Mouse (Mus musculus): ENCODE results near the gene Amhr2. TPM values are rescaled to one million over a fixed set of nuclear protein-coding genes. Genes with fewer than 3 reads are reported as not detected.

Amhr2 gene
- polyA plus RNA-seq, 1 experiment from 2014 or later, result 5.7 TPM

DNA sequence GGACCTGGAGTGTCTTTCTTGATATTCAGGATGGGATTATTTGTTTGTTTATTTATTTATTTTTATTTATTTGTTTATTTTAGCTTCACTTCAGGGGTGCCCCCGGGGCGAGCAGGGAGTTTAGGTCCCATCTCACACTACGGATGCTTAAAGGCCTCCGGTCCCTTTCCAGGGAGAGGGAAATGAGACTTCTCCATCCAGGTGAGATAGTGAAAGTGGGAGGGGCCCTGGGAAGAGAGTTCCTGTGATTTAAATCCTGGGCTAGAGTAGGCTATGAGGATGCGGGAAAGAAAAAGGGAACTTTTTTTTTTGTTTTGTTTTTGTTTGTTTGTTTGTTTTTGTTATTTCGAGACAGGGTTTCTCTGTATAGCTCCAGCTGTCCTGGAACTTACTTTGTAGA, 14.2 kb downstream of the Amhr2 start:
- Histone ChIP-seq H3K36me3 (peaks cover 6% of the 10 kb centered on the region), H3K4me3 (peak overlapping the region; percentile 58), H3K27me3 (no peaks in the 10 kb centered on the region), H3K4me2 (peak overlapping the region; percentile 69), H3K9me3 (replicated peaks) (no peaks in the 10 kb centered on the region), H3K9ac (peak overlapping the region; percentile 58), H3K27ac (peak overlapping the region; percentile 35; the same call in 1 of the 2 replicates), H3K4me1 (replicated peaks) (peaks cover 22% of the 10 kb centered on the region)
- no peak; the same call in 1 of the 2 replicates for ATAC-seq (replicated peaks; ENCODE audit: insufficient number of reproducible peaks, insufficient read depth, low FRiP score, low read depth)
- WGBS, result 28% methylated on average over 6 of the region's 6 CpGs

DNA sequence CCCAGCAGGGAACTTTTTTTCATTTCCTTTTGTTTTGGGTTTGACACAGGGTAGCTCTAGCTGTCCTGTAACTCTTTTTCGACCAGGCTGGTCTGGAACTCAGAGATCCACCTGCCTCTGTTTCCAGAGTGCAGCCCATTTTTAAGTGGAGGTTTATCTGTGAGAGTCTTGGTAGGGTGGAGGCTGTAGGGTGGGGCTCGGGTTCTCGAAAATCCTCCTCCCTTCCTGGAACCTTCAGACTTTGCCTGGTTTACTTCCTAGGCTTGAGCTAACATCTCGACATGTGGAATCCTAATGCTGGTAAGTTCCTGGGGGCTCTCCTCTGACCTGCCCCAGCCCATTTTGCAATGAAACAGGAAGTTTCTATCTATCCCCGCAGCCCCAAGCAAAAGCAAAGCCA, 14.7 kb downstream of the Amhr2 start:
- Histone ChIP-seq H3K27ac (peak overlapping the region; percentile 20; the same call in 1 of the 2 replicates), H3K9ac (peak overlapping the region; percentile 58)
- WGBS, result 46% methylated on average over 5 of the region's 5 CpGs

DNA sequence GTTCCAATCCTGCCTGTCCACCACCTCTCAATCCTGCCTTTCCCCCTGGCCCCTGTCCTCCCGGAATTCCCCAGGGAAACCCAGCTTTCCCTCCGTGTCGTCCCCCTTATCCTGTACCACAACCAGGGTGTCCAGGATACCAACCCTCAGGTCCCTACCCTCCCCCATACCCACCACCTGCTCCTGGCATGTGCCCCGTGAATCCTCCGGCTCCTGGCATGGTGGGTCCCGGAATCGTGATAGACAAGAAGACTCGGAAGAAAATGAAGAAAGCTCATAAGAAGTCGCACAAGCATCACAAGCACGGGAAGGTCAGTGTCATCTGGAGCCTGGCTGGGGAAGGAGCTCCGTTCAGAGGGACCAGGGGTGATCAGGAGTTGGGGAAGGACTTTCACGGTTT, 15.2 kb downstream of the Amhr2 start:
- 0 out of 2 replicates have a peak overlapping the region, but pooled peaks have one; percentile 20 for H3K27ac ChIP-seq
- peaks cover 22% of the 10 kb centered on the region for H3K4me1 ChIP-seq (replicated peaks)
- H3K4me3 ChIP-seq, result peak overlapping the region; percentile 58
- H3K36me3 ChIP-seq, result peaks cover 6% of the 10 kb centered on the region
- ATAC-seq (replicated peaks; ENCODE audit: insufficient number of reproducible peaks, insufficient read depth, low FRiP score, low read depth), result no peak
- H3K27me3 ChIP-seq, result no peaks in the 10 kb centered on the region
- H3K4me2 ChIP-seq, result peak overlapping the region; percentile 69
- no peaks in the 10 kb centered on the region for H3K9me3 ChIP-seq (replicated peaks)
- no peak overlapping the region for H3K9ac ChIP-seq
- 71% methylated on average over 12 of the region's 12 CpGs for whole genome bisulfite sequencing

More for the DNA sequence above, 14.7 kb downstream of the Amhr2 start:
- Histone ChIP-seq H3K27me3 (no peaks in the 10 kb centered on the region), H3K4me2 (peak overlapping the region; percentile 69), H3K36me3 (peaks cover 6% of the 10 kb centered on the region), H3K4me1 (replicated peaks) (peaks cover 22% of the 10 kb centered on the region), H3K4me3 (peak overlapping the region; percentile 58), H3K9me3 (replicated peaks) (no peaks in the 10 kb centered on the region)
- no peak for ATAC-seq (replicated peaks; ENCODE audit: insufficient number of reproducible peaks, insufficient read depth, low FRiP score, low read depth)

DNA sequence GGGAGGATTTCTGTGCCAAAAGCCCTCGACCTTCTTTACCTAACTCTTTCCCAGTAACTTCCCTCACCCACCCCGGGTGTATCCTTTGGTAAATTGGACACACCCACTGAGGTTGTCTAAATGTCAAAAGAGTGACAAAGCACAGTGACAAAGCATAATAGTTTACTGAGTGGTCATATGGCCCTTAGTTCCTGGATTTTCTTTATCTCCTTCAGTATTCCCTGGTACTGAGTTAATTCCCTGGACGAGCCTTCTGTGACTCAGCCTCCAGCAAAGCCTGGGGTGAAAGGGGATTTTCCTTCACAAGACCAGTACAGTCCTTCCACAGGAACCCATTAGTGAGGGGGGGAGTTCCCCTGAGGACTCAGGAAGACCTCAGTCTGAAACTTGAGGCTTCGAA, 15.8 kb downstream of the Amhr2 start:
- Histone ChIP-seq H3K4me3 (no peak overlapping the region), H3K27ac (no peak overlapping the region), H3K27me3 (no peaks in the 10 kb centered on the region)

DNA sequence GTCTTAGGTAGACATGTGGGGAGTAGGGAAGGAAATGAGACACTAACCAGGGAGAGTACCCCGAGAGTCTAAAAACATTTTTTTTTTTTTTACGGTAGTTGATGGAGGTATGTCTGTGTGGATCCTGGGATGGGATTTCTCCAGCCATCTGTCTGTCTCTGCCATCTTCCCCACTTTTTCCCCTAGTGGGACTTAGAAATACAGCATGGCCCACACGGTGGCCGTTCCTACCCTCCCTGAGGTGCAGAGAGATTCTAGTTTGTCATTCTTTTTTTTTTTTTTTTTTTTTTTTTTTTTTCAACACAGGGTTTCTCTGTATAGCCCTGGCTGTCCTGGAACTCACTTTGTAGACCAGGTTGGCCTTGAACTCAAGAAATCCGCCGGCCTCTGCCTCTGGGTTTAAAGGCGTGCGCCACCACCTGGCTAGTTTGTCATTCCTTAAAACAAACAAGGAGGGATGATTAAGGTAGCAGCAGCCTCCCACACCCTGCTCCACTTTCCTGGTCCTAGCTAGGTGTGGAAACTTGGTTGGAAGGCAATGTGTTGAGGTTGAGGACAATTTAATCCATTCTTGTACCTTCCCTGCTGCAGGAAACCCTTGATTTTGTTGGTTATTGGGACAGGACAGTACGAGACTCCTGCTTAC, 16.4 kb downstream of the Amhr2 start:
- 81% methylated on average over 9 of the region's 9 CpGs for WGBS
- H3K36me3 ChIP-seq, result peaks cover 6% of the 10 kb centered on the region
- no peaks in the 10 kb centered on the region for H3K27me3 ChIP-seq
- H3K4me2 ChIP-seq, result peak overlapping the region; percentile 69; the same call in 1 of the 2 replicates
- H3K9ac ChIP-seq, result no peak overlapping the region
- H3K27ac ChIP-seq, result no peak overlapping the region
- no peak overlapping the region for H3K4me3 ChIP-seq
- H3K4me1 ChIP-seq (replicated peaks), result peaks cover 22% of the 10 kb centered on the region
- no peaks in the 10 kb centered on the region for H3K9me3 ChIP-seq (replicated peaks)
- ATAC-seq (replicated peaks; ENCODE audit: insufficient number of reproducible peaks, insufficient read depth, low FRiP score, low read depth), result no peak

More for the DNA sequence above, 15.8 kb downstream of the Amhr2 start:
- Histone ChIP-seq H3K36me3 (peaks cover 6% of the 10 kb centered on the region), H3K9ac (no peak overlapping the region), H3K4me2 (peak overlapping the region; percentile 69), H3K9me3 (replicated peaks) (no peaks in the 10 kb centered on the region), H3K4me1 (replicated peaks) (peaks cover 22% of the 10 kb centered on the region)
- WGBS, result 52% methylated on average over 4 of the region's 4 CpGs
- ATAC-seq (replicated peaks; ENCODE audit: insufficient number of reproducible peaks, insufficient read depth, low FRiP score, low read depth), result no peak

DNA sequence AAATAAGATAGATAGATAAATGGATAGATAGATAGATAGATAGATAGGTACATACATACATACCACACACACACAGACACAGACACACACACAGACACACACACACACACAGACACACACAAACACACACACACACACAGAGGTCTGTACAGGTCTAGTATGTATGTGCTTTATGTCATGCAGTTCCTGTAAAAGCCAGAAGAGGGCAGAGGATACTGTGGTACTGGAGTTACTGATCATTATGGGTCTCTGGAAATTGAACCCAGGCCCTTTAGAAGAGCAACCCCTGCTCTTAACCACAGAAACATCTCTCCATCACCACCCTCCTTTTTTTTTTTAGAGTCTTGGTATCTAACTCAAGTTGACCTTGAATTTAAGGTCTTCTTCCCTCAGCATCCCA, 18.5 kb downstream of the Amhr2 start:
- Histone ChIP-seq H3K27me3 (no peaks in the 10 kb centered on the region), H3K36me3 (peaks cover 6% of the 10 kb centered on the region), H3K27ac (no peak overlapping the region), H3K9ac (no peak overlapping the region), H3K9me3 (replicated peaks) (no peaks in the 10 kb centered on the region), H3K4me3 (no peak overlapping the region), H3K4me2 (no peak overlapping the region), H3K4me1 (replicated peaks) (peaks cover 22% of the 10 kb centered on the region)
- no peak for ATAC-seq (replicated peaks; ENCODE audit: insufficient number of reproducible peaks, insufficient read depth, low FRiP score, low read depth)

DNA sequence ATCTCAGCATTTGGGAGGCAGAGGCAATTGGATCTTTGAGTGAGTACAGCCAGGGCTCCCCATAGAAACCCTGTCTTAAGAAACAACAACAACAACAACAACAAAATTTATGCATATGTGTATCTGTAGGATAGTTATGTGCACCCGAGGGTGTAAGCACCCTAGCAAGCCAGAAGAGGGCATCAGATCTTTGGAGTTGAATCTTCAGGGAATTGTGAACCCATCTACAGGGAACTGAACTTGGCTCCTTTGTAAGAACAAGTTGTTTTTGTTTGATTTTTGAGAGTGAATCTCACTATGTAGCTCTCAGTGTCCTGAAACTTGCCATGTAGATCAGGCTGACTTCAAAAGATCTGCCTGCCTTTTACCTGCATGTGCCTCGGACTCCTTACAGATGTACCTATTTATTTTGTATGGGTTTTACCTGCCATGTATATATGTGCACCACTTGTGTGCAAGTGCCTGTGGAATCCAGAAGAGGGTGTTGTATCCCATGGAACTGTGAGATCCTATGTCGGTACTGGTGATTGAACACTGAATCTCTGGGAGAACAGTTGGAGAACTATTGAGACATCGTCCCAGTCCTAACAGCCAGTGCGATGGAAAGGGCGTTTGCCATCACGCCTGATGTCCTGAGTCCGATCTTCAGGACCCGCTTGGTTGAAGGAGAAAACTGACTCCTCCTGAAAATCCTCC, 23.7 kb downstream of the Amhr2 start:
- no peak overlapping the region for H3K27ac ChIP-seq
- no peak overlapping the region for H3K4me3 ChIP-seq
- no peaks in the 10 kb centered on the region for H3K27me3 ChIP-seq
- H3K4me1 ChIP-seq (replicated peaks), result peaks cover 12% of the 10 kb centered on the region
- H3K36me3 ChIP-seq, result no peaks in the 10 kb centered on the region; the same call in 1 of the 2 replicates
- no peak for ATAC-seq (replicated peaks; ENCODE audit: insufficient number of reproducible peaks, insufficient read depth, low FRiP score, low read depth)
- H3K9ac ChIP-seq, result no peak overlapping the region
- 93% methylated on average over 9 of the region's 9 CpGs for WGBS
- no peaks in the 10 kb centered on the region for H3K9me3 ChIP-seq (replicated peaks)
- H3K4me2 ChIP-seq, result no peak overlapping the region

DNA sequence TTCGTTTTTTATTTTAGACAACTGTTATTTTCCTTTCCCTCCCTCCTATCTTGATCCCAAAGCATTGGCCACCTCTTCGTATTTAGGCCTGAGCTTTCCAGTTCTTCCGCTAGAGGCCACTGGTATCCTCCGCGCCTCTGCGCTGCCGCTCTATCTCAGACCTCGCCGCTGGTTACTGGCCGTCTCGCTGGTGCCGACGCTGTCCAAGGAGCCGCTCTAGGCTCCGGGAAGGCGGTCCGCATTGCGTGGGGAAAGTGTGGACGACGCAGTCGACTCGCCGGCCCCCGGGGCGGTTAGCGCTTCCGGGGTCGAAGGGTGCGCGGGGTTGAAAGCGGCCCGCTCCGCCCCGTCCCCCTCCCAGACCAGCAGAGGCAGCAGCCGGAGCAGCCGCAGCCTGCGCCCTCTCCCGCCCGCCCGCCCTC, 25.0 kb downstream of the Amhr2 start, which contains the start of gene Pcbp2:
Gene Pcbp2, plus strand, starts transcription at position 357 of the 422 bp plus-strand sequence.
- Histone ChIP-seq H3K4me2 (peak within 1 kb of the TSS; percentile 66), H3K9ac (peak within 1 kb of the TSS; percentile 90), H3K27me3 (no peaks in the 10 kb centered on the region), H3K9me3 (replicated peaks) (no peaks in the 10 kb centered on the region), H3K4me3 (peak within 1 kb of the TSS; percentile 93), H3K36me3 (peaks cover 13% of the 10 kb centered on the region), H3K4me1 (replicated peaks) (peaks cover 12% of the 10 kb centered on the region), H3K27ac (peak within 1 kb of the TSS; percentile 97)
- WGBS, result under 1% methylated on average over 32 of the region's 40 CpGs
- peak; percentile 100 for ATAC-seq (replicated peaks; ENCODE audit: insufficient number of reproducible peaks, insufficient read depth, low FRiP score, low read depth)

DNA sequence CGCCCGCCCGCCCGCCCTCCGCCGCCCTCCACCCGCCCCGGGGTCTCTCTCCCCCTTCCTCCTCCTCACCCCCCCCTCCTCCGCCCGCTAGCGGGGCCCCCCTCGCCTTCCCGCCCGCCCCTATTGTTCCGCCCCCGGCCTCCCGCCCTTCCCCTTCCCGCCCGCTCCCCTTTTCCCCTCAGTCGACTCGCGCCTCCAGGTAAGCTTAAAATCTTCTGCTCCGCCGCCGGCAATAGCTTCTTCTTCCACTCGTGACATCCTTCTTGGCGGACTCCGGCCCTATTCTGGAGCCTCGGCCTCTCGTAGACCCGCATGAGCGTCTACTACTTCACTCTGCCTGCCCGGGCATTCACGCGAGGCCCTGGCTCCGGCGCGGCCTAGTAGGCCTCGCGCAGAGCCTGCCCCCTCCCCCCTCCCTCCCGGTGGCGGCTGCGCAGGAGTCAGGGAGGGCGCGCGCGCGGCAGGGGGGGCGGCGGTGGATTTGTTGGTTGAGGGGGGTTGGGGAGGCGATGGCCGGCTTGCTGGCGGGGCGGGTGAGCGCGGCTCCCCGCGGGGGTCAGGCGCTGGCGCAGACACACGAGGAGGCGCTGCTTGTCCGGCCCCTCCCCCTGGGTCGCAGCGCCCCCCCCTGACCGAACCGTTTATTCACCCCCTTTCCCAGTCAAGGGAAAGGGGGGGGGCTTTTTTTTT, 25.6 kb downstream of the Amhr2 start:
- Histone ChIP-seq H3K36me3 (peaks cover 18% of the 10 kb centered on the region), H3K27ac (peak overlapping the region; percentile 97), H3K4me3 (peak overlapping the region; percentile 93), H3K4me2 (peak overlapping the region; percentile 66), H3K4me1 (replicated peaks) (peaks cover 12% of the 10 kb centered on the region), H3K9ac (peak overlapping the region; percentile 90), H3K9me3 (replicated peaks) (no peaks in the 10 kb centered on the region), H3K27me3 (no peaks in the 10 kb centered on the region)
- under 1% methylated on average over 46 of the region's 67 CpGs for whole genome bisulfite sequencing
- peak; percentile 70 for ATAC-seq (replicated peaks; ENCODE audit: insufficient number of reproducible peaks, insufficient read depth, low FRiP score, low read depth)

DNA sequence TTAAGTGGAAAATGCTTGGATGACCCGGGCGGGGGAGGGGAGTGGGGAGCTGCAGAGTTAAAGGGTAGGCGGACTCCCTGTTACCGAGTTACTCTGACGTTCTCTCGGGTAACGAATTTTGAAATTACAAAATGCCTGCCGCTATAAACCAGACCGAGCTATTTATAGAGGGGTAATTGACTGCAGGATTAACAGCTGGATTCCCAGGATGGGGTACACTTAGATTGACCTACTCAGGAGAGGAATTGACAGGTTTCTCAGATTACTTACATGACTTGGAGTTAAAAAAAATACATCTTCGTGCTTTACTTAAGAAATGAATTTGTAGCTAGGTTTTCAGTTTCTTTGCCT, 26.1 kb downstream of the Amhr2 start:
- Histone ChIP-seq H3K9me3 (replicated peaks) (no peaks in the 10 kb centered on the region), H3K4me1 (replicated peaks) (peaks cover 12% of the 10 kb centered on the region), H3K36me3 (peaks cover 24% of the 10 kb centered on the region), H3K27me3 (no peaks in the 10 kb centered on the region), H3K4me2 (peak overlapping the region; percentile 66), H3K4me3 (peak overlapping the region; percentile 93), H3K9ac (peak overlapping the region; percentile 90), H3K27ac (peak overlapping the region; percentile 97)
- ATAC-seq (replicated peaks; ENCODE audit: insufficient number of reproducible peaks, insufficient read depth, low FRiP score, low read depth), result no peak
- 0% methylated on average over 10 of the region's 10 CpGs for WGBS

DNA sequence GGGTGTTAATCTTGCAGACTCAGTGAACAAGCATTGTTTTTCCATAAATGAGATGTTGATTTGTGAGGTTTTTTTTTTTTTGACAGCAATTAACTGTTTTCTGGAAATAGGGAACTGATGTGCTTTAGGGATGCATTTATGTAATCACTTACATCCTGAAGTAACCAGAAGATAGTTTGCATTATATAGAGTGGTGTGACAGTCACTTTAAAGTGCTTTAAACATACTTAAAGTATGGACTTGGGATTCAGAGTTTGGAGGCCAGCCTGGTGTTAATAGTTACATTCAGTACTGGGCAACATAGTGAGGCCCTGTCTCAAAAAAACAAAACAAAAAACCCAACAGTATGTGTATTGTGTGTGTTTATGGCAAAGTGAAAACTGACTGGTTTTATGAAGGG, 26.6 kb downstream of the Amhr2 start:
- peaks cover 12% of the 10 kb centered on the region for H3K4me1 ChIP-seq (replicated peaks)
- H3K9me3 ChIP-seq (replicated peaks), result no peaks in the 10 kb centered on the region
- no peaks in the 10 kb centered on the region for H3K27me3 ChIP-seq
- H3K27ac ChIP-seq, result 0 out of 2 replicates have a peak overlapping the region, but pooled peaks have one; percentile 22
- peak overlapping the region; percentile 90 for H3K9ac ChIP-seq
- ATAC-seq (replicated peaks; ENCODE audit: insufficient number of reproducible peaks, insufficient read depth, low FRiP score, low read depth), result no peak
- peaks cover 27% of the 10 kb centered on the region for H3K36me3 ChIP-seq
- peak overlapping the region; percentile 93 for H3K4me3 ChIP-seq
- H3K4me2 ChIP-seq, result peak overlapping the region; percentile 66

Measured in heart, embryonic 15.5 days (tissue).